Mouse (Mus musculus) testis, adult 2 months (tissue): ENCODE data around the gene Dnhd1.

ENCODE experiments used
- CTCF ChIP-seq: fragments of 200-500 bp; IDR thresholded peaks from 2 replicates; pipeline ENCODE4 v1.5.1; 2012; ENCODE audit warnings: low read depth, mild to moderate bottlenecking, inconsistent platforms, low read length, moderate library complexity; ENCODE audit not compliant: control insufficient read depth, insufficient read depth, insufficient replicate concordance
- POLR2A ChIP-seq: fragments of 200-500 bp; IDR thresholded peaks from 2 replicates; pipeline ENCODE4 v1.6.1; 2012; ENCODE audit warnings: low read depth, mild to moderate bottlenecking, inconsistent platforms, low read length, moderate library complexity; ENCODE audit not compliant: control insufficient read depth

GRCm38 (mm10) chr7:105741978-105742377, 91.4 kb downstream of the Dnhd1 start:
- TF ChIP-seq POLR2A (no peak), CTCF (no peak)
